Mouse (Mus musculus) midbrain, embryonic 10.5 days (tissue): ENCODE results near the gene Nhp2. TPM values are rescaled to one million over a fixed set of nuclear protein-coding genes. Genes with fewer than 3 reads are reported as not detected.
"Not testable (repeated sequence)": the region's sequence is repeated elsewhere in the genome, so short reads cannot be mapped to it uniquely, and the experiment has no call there.

Experiments
- DNase-seq: peaks from one replicate; pipeline ENCODE4 v3.0.0-alpha.2; 2017; ENCODE audit warnings: low spot score
- H3K27ac ChIP-seq: fragments of 300-500 bp; sonication (generic); replicated peaks from 2 replicates; pipeline ENCODE4 v1.5.1; 2016; ENCODE audit warnings: mild to moderate bottlenecking
- H3K27me3 ChIP-seq: fragments of 300-500 bp; sonication (generic); 2 replicates; pipeline ENCODE4 v1.6.1; 2016; ENCODE audit warnings: low read depth, mild to moderate bottlenecking; ENCODE audit not compliant: poor library complexity, severe bottlenecking
- H3K36me3 ChIP-seq: fragments of 300-500 bp; sonication (generic); 2 replicates; pipeline ENCODE4 v1.6.1; 2016; ENCODE audit warnings: mild to moderate bottlenecking, moderate library complexity
- H3K4me1 ChIP-seq: fragments of 300-500 bp; sonication (generic); 2 replicates; pipeline ENCODE4 v1.6.1; 2016
- H3K4me3 ChIP-seq: fragments of 300-500 bp; sonication (generic); 2 replicates; pipeline ENCODE4 v1.5.1; 2016; ENCODE audit warnings: mild to moderate bottlenecking, moderate library complexity
- H3K9me3 ChIP-seq: fragments of 300-500 bp; sonication (generic); replicated peaks from 2 replicates; pipeline ENCODE4 v1.6.1; 2016; ENCODE audit warnings: mild to moderate bottlenecking
- WGBS: fragments of 180-500 bp; shearing (Covaris S2); methylation state at CpG from one replicate; pipeline ENCODE4 v1.1.7; 2016; 5-methylcytosine and 5-hydroxymethylcytosine counted together
- polyA plus RNA-seq: library from polyadenylated mRNA; unstranded; fragments of >200 nt; fragmentation: Nextera tagmentation; extraction: Ambion mirVana; gene quantifications from 2 replicates; pipeline ENCODE4 v1.2.1, GENCODE M21; 2016

The Nhp2 gene
- polyA plus RNA-seq, 1 experiment from 2014 or later, result 269 TPM

GRCm38 (mm10) chr11:51629651-51630314, 10.2 kb downstream of the Nhp2 start:
- H3K27ac ChIP-seq, result no peak overlapping the region
- peaks cover 5% of the 10 kb centered on the region for H3K4me1 ChIP-seq
- no peak for DNase-seq
- H3K36me3 ChIP-seq, result peaks cover 48% of the 10 kb centered on the region
- no peak overlapping the region for H3K4me3 ChIP-seq
- 90% methylated on average over 15 of the region's 15 CpGs for WGBS
- H3K27me3 ChIP-seq, result no peaks in the 10 kb centered on the region
- H3K9me3 ChIP-seq, result no peaks in the 10 kb centered on the region

GRCm38 (mm10) chr11:51632130-51632753, 12.7 kb downstream of the Nhp2 start:
- no peak overlapping the region for H3K27ac ChIP-seq
- no peak overlapping the region for H3K4me3 ChIP-seq
- DNase-seq, result no peak
- peaks cover 23% of the 10 kb centered on the region for H3K36me3 ChIP-seq
- 89% methylated on average over 6 of the region's 6 CpGs for WGBS
- H3K9me3 ChIP-seq, result no peaks in the 10 kb centered on the region
- no peaks in the 10 kb centered on the region for H3K27me3 ChIP-seq
- peaks cover 23% of the 10 kb centered on the region for H3K4me1 ChIP-seq

- not testable (repeated sequence) for H3K4me3 ChIP-seq, H3K27ac ChIP-seq, DNase-seq, H3K9me3 ChIP-seq, H3K27me3 ChIP-seq
- H3K4me1 ChIP-seq, result peaks cover 30% of the 10 kb centered on the region
- H3K36me3 ChIP-seq, result peaks cover 14% of the 10 kb centered on the region
- WGBS, result 95% methylated on average over 7 of the region's 7 CpGs
Observed at GRCm38 (mm10) chr11:51633200-51633599, 13.7 kb downstream of the Nhp2 start.

GRCm38 (mm10) chr11:51633721-51634120, 14.2 kb downstream of the Nhp2 start:
- Histone ChIP-seq H3K9me3 (no peaks in the 10 kb centered on the region), H3K4me3 (no peak overlapping the region), H3K27ac (no peak overlapping the region), H3K4me1 (peaks cover 32% of the 10 kb centered on the region), H3K36me3 (peaks cover 10% of the 10 kb centered on the region), H3K27me3 (no peaks in the 10 kb centered on the region)
- 95% methylated on average over 3 of the region's 3 CpGs for WGBS
- DNase-seq, result no peak

- Histone ChIP-seq H3K27ac (peak overlapping the region; percentile 89), H3K9me3 (no peaks in the 10 kb centered on the region), H3K4me3 (peak overlapping the region; percentile 86), H3K36me3 (no peaks in the 10 kb centered on the region), H3K27me3 (no peaks in the 10 kb centered on the region), H3K4me1 (peaks cover 32% of the 10 kb centered on the region)
- WGBS, result 23% methylated on average over 6 of the region's 6 CpGs
- DNase-seq, result no peak
Observed at GRCm38 (mm10) chr11:51635127-51635524, 15.6 kb downstream of the Nhp2 start.

GRCm38 (mm10) chr11:51635525-51636322, 16.2 kb downstream of the Nhp2 start, which contains the start of gene Rmnd5b:
Gene Rmnd5b, minus strand, starts transcription at chr11:51635896.
- WGBS, result under 1% methylated on average over 61 of the region's 61 CpGs
- Histone ChIP-seq H3K4me3 (peak within 1 kb of the TSS; percentile 86), H3K4me1 (peaks cover 32% of the 10 kb centered on the region), H3K9me3 (no peaks in the 10 kb centered on the region), H3K36me3 (no peaks in the 10 kb centered on the region), H3K27ac (peak within 1 kb of the TSS; percentile 89), H3K27me3 (no peaks in the 10 kb centered on the region)
- DNase-seq, result peak; percentile 85

GRCm38 (mm10) chr11:51636323-51636684, 16.8 kb downstream of the Nhp2 start:
- peak; percentile 70 for DNase-seq
- Histone ChIP-seq H3K4me1 (peaks cover 32% of the 10 kb centered on the region), H3K36me3 (no peaks in the 10 kb centered on the region), H3K27me3 (no peaks in the 10 kb centered on the region), H3K27ac (peak overlapping the region; percentile 89), H3K9me3 (no peaks in the 10 kb centered on the region), H3K4me3 (peak overlapping the region; percentile 86)
- WGBS, result 4% methylated on average over 6 of the region's 6 CpGs

GRCm38 (mm10) chr11:51637971-51638414, 18.5 kb downstream of the Nhp2 start:
- Histone ChIP-seq H3K4me3 (peak overlapping the region; percentile 36), H3K27ac (peak overlapping the region; percentile 73)

GRCm38 (mm10) chr11:51638497-51638896, 19.0 kb downstream of the Nhp2 start:
- no peaks in the 10 kb centered on the region for H3K9me3 ChIP-seq
- peaks cover 32% of the 10 kb centered on the region for H3K4me1 ChIP-seq
- 78% methylated on average over 5 of the region's 5 CpGs for WGBS
- H3K27me3 ChIP-seq, result no peaks in the 10 kb centered on the region
- peaks cover 20% of the 10 kb centered on the region for H3K36me3 ChIP-seq
- H3K27ac ChIP-seq, result peak overlapping the region; percentile 73; the same call in 1 of the 2 replicates
- H3K4me3 ChIP-seq, result no peak overlapping the region; the same call in 1 of the 2 replicates
- no peak for DNase-seq

More at GRCm38 (mm10) chr11:51637971-51638414, 18.5 kb downstream of the Nhp2 start:
- Histone ChIP-seq H3K4me1 (peaks cover 32% of the 10 kb centered on the region), H3K36me3 (peaks cover 15% of the 10 kb centered on the region), H3K9me3 (no peaks in the 10 kb centered on the region), H3K27me3 (no peaks in the 10 kb centered on the region)
- DNase-seq, result peak; percentile 64
- WGBS, result 4% methylated on average over 17 of the region's 17 CpGs

GRCm38 (mm10) chr11:51640748-51641147, 21.2 kb downstream of the Nhp2 start:
- H3K27me3 ChIP-seq, result peaks cover 11% of the 10 kb centered on the region
- H3K9me3 ChIP-seq, result no peaks in the 10 kb centered on the region
- DNase-seq, result no peak
- H3K4me3 ChIP-seq, result no peak overlapping the region
- 88% methylated on average over 7 of the region's 7 CpGs for WGBS
- H3K27ac ChIP-seq, result no peak overlapping the region
- H3K4me1 ChIP-seq, result peaks cover 26% of the 10 kb centered on the region
- H3K36me3 ChIP-seq, result peaks cover 42% of the 10 kb centered on the region

- no peak for DNase-seq
- Histone ChIP-seq H3K4me3 (no peak overlapping the region), H3K4me1 (peaks cover 28% of the 10 kb centered on the region), H3K27me3 (peaks cover 11% of the 10 kb centered on the region), H3K27ac (no peak overlapping the region), H3K36me3 (peaks cover 47% of the 10 kb centered on the region), H3K9me3 (no peaks in the 10 kb centered on the region)
- 81% methylated on average over 9 of the region's 9 CpGs for WGBS
Observed at GRCm38 (mm10) chr11:51643202-51643601, 23.7 kb downstream of the Nhp2 start.

GRCm38 (mm10) chr11:51643761-51644160, 24.2 kb downstream of the Nhp2 start:
- Histone ChIP-seq H3K27ac (no peak overlapping the region; the same call in 1 of the 2 replicates), H3K4me1 (peaks cover 30% of the 10 kb centered on the region), H3K27me3 (peaks cover 11% of the 10 kb centered on the region), H3K4me3 (no peak overlapping the region), H3K9me3 (no peaks in the 10 kb centered on the region), H3K36me3 (peaks cover 47% of the 10 kb centered on the region)
- WGBS, result 50% methylated on average over 15 of the region's 15 CpGs
- DNase-seq, result no peak
